Mouse (Mus musculus) cerebellum, adult 2 months (tissue): ENCODE measurements around the gene Sirpa. TPM values are rescaled to one million over a fixed set of nuclear protein-coding genes. Genes with fewer than 3 reads are reported as not detected.
A peak's percentile ranks its signal among the peaks of the same experiment; 100 is the strongest.

Experiments
- DNase-seq, 2 experiments: peaks; one replicate each; pipeline ENCODE4 v3.0.0; 2021
- H3K27ac ChIP-seq: fragments of 200-500 bp; 2 replicates; pipeline ENCODE4 v1.5.1; 2012; ENCODE audit warnings: low read length, control low read depth, inconsistent platforms; ENCODE audit not compliant: insufficient read depth
- H3K27me3 ChIP-seq: fragments of 200-500 bp; 2 replicates; pipeline ENCODE4 v1.6.1; 2012; ENCODE audit warnings: inconsistent platforms, mild to moderate bottlenecking, low read length, moderate library complexity; ENCODE audit not compliant: control insufficient read depth, insufficient read depth
- H3K4me1 ChIP-seq: fragments of 200-500 bp; 2 replicates; pipeline ENCODE4 v1.6.1; 2011; ENCODE audit warnings: low read length; ENCODE audit not compliant: control insufficient read depth, insufficient read depth
- H3K4me3 ChIP-seq: fragments of 200-500 bp; replicated peaks from 2 replicates; pipeline ENCODE3; 2011; ENCODE audit warnings: mild to moderate bottlenecking, low read depth, low read length, control low read depth; ENCODE audit not compliant: insufficient read depth
- CTCF ChIP-seq: fragments of 200-500 bp; IDR thresholded peaks from 2 replicates; pipeline ENCODE4 v1.5.1; 2011; ENCODE audit warnings: low read depth, mild to moderate bottlenecking, control low read depth, low read length, moderate library complexity, borderline replicate concordance; ENCODE audit not compliant: insufficient read depth
- POLR2A ChIP-seq: fragments of 200-500 bp; IDR thresholded peaks from 2 replicates; pipeline ENCODE4 v1.6.1; 2011; ENCODE audit warnings: low read length, control low read depth, borderline replicate concordance; ENCODE audit not compliant: insufficient read depth
- WGBS: fragments of 180-500 bp; shearing (Covaris S2); methylation state at CpG from one replicate; pipeline ENCODE4 v1.1.7; 2018; 5-methylcytosine and 5-hydroxymethylcytosine counted together
- polyA plus RNA-seq: library from polyadenylated mRNA; depleted of rRNA; stranded (reverse); fragments of >200 nt; gene quantifications from 2 replicates; pipeline ENCODE4 v1.2.3, GENCODE M21; 2012; rRNA removed

The Sirpa gene
- polyA plus RNA-seq, 1 experiment = 235 TPM

GRCm38 (mm10) chr2:129671911-129672310, 79.3 kb downstream of the Sirpa start:
- no peak for TF ChIP-seq CTCF
- TF ChIP-seq POLR2A = no peak
- WGBS = 82% methylated on average over 4 of the region's 4 CpGs
- Histone ChIP-seq H3K27me3 (no peaks in the 10 kb centered on the region), H3K4me3 (no peak overlapping the region), H3K27ac (no peak overlapping the region), H3K4me1 (no peaks in the 10 kb centered on the region)
- no peak for DNase-seq

DNA sequence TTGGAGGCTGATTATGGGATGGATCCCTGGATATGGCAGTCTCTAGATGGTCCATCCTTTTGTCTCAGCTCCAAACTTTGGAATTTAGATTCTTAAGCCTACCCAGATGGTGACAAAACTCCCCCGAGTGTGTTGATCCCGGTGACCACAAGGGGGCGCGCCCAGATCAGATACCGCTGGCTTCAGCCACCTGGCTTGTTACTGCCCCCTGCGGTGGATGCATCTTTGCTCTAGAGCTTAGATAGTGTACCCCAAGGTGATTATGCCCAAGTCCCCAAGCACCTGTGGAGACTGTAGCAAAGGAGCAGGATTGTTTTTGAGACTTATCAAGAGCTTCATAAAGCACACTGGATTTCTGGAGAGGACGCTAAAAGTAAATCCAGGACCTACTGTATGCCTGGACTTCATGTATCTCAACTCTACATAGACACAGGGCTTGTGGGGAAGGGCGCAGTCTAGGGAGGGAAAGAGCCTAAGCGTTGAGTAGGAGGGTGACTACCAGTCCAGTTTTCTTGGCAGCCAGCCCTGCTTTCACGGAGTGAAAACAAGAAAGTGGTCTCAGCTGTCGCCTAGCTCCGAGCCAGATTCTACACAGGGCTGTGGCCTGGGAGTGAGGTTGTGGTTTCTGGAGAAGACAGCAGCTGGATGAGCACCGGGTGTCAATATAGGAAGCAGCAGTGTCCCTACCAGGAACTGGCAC, 82.5 kb downstream of the Sirpa start:
- DNase-seq = peak; percentile 75 to 85
- H3K27me3 ChIP-seq = no peaks in the 10 kb centered on the region
- no peak overlapping the region for H3K27ac ChIP-seq
- H3K4me1 ChIP-seq = no peaks in the 10 kb centered on the region
- WGBS = 15% methylated on average over 13 of the region's 13 CpGs
- no peak overlapping the region for H3K4me3 ChIP-seq
- TF ChIP-seq CTCF (peak; percentile 95), POLR2A (no peak)

DNA sequence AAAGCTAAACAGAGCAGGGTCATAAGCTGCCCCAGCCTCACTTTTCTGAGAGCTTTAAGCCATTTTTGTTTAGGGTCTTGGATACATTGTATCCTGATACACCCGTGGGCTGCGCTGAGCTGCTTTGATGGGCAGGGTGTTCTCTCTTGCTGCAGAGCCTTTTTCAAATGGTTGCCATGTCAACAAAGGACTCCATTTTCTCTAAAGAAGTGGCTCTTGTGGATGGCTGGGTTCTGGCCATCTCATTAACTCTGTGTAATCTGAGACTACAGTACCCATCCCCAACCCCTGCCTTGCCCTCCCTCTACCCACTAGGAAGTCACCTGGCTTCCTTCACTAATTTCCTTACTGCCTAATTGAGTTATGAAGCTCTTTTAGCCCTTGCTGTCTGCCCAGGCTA, 85.0 kb downstream of the Sirpa start:
- 72% methylated on average over 2 of the region's 2 CpGs for WGBS

GRCm38 (mm10) chr2:129679066-129679465, 86.4 kb downstream of the Sirpa start:
- Histone ChIP-seq H3K4me3 (no peak overlapping the region), H3K4me1 (no peaks in the 10 kb centered on the region), H3K27ac (no peak overlapping the region), H3K27me3 (no peaks in the 10 kb centered on the region)
- TF ChIP-seq POLR2A (no peak), CTCF (no peak)
- DNase-seq = no peak
- 37% methylated on average over 5 of the region's 5 CpGs for WGBS

More for the DNA sequence above, 85.0 kb downstream of the Sirpa start:
- no peaks in the 10 kb centered on the region for H3K4me1 ChIP-seq
- no peaks in the 10 kb centered on the region for H3K27me3 ChIP-seq
- TF ChIP-seq POLR2A = no peak
- TF ChIP-seq CTCF = no peak
- H3K4me3 ChIP-seq = no peak overlapping the region
- no peak for DNase-seq
- no peak overlapping the region for H3K27ac ChIP-seq

DNA sequence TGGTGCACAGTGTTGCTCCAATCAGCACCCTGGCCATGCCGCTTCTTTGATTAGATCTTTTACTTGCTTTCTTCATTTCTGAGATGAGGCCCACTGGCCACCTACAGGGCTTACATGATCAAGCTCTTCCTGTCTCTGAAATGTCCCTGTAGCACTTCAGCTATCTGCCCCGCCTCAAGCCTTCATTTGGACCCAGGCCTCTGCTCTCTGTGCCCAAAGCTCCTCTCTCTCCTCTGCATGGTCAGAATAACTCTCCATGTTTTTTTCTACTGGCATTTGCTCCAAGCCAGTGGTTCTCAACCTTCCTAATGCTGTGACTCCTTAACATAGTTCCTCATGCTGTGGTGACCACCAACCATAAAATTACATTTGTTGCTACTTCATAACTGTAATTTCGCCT, 87.6 kb downstream of the Sirpa start:
- Histone ChIP-seq H3K27ac (no peak overlapping the region), H3K4me1 (no peaks in the 10 kb centered on the region)
- 93% methylated on average over 3 of the region's 3 CpGs for WGBS

More for the DNA sequence above, 87.6 kb downstream of the Sirpa start:
- no peak overlapping the region for H3K4me3 ChIP-seq
- no peak for TF ChIP-seq POLR2A
- TF ChIP-seq CTCF = no peak
- H3K27me3 ChIP-seq = no peaks in the 10 kb centered on the region
- DNase-seq = no peak

Other genes with a start within 250 kb of the Sirpa start
- 0.08 and 0.15 TPM in 2 replicates for gene Il1b, start 221.7 kb upstream of the Sirpa start, polyA plus RNA-seq
- 0.13 and 0.15 TPM in 2 replicates for gene F830045P16Rik, start 56.2 kb upstream of the Sirpa start, polyA plus RNA-seq
- gene Pdyn, start 107.0 kb downstream of the Sirpa start, polyA plus RNA-seq = 1.7 and 2.9 TPM in 2 replicates
- gene Stk35, start 207.7 kb downstream of the Sirpa start, polyA plus RNA-seq = 29.0 and 29.5 TPM in 2 replicates